Mouse (Mus musculus): Measurements from ENCODE around the gene Mlf2.

- 0 out of 2 replicates have a peak, but pooled peaks have one; percentile 48 for TF ChIP-seq RCOR1 (conservative IDR thresholded peaks at IDR 0.05; ENCODE audit: low read depth, low read length)
- TF ChIP-seq UBTF (IDR thresholded peaks at IDR 0.05; ENCODE audit: low read depth, low read length) = no peak
- TF ChIP-seq IRF4 (IDR thresholded peaks at IDR 0.05; ENCODE audit: low read depth, low read length) = 0 out of 2 replicates have a peak, but pooled peaks have one; percentile 17
Measured at GRCm38 (mm10) chr6:124900056-124900800, 31.0 kb upstream of the Mlf2 start.

Data from CH12.LX (cell line).